Mouse (Mus musculus): ENCODE data around the gene Tspan15.

- TF ChIP-seq POLR2A (IDR thresholded peaks at IDR 0.05; ENCODE audit: borderline replicate concordance, low read depth, low read length) (no peak), CTCF (IDR thresholded peaks at IDR 0.05; ENCODE audit: low read depth, low read length) (no peak)
These were observed 8.2 kb upstream of the Tspan15 start for GRCm38 (mm10) chr10:62239270-62239669.

All from bone marrow macrophage, adult 2 months (primary cell).